Mouse (Mus musculus): ENCODE data around the gene Elavl3. TPM values are rescaled to one million over a fixed set of nuclear protein-coding genes. Genes with fewer than 3 reads are reported as not detected.

The Elavl3 gene
- total RNA-seq, 2 experiments from 2014 or later, result 7.0 to 9.5 TPM

DNA sequence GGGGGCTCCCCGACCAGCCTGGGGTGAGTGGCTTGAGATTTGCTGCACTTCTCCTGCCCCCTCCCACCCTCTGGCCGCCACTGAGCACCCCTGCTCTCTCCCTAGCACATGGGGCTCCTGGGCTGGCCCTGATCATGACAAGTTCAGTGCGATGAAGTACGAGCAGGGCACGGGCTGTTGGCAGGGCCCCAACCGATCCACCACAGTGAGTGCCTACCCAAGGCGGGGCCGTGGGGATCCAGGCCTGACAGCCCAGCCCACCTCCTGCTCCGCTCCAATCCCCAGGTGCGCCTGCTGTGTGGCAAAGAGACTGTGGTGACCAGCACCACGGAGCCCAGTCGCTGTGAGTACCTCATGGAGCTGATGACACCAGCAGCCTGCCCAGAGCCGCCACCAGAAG lies 39.1 kb downstream of the Elavl3 start:
- no peak for DNase-seq (ENCODE audit: low spot score in 2 of 2)

GRCm38 (mm10) chr9:22011055-22011454 lies 40.8 kb downstream of the Elavl3 start:
- DNase-seq (ENCODE audit: low spot score in 2 of 2), result no peak

DNA sequence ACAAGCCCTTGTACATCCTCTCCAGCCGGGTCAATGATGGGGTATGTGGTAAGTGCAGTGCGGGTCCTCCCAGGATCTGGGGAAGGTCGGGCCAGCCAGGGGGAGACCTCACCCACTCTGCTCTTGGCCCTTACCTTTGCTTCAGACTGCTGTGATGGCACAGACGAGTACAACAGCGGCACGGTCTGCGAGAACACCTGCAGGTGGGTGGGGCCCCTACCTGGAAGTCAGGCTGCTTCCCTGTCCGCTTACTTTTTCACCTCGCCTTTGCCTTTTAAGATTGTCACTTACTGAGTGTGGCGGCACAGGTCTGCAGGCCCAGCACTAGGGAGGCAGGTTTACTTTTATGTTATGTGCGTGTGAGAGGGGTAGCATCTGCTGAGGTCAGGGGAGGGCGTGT lies 47.3 kb downstream of the Elavl3 start:
- DNase-seq (ENCODE audit: low spot score in 2 of 2), result no peak

GRCm38 (mm10) chr9:22003163-22003554 lies 48.7 kb downstream of the Elavl3 start:
- peak in 1 of 2 experiments; percentile 19 for DNase-seq (ENCODE audit: low spot score in 2 of 2)

DNA sequence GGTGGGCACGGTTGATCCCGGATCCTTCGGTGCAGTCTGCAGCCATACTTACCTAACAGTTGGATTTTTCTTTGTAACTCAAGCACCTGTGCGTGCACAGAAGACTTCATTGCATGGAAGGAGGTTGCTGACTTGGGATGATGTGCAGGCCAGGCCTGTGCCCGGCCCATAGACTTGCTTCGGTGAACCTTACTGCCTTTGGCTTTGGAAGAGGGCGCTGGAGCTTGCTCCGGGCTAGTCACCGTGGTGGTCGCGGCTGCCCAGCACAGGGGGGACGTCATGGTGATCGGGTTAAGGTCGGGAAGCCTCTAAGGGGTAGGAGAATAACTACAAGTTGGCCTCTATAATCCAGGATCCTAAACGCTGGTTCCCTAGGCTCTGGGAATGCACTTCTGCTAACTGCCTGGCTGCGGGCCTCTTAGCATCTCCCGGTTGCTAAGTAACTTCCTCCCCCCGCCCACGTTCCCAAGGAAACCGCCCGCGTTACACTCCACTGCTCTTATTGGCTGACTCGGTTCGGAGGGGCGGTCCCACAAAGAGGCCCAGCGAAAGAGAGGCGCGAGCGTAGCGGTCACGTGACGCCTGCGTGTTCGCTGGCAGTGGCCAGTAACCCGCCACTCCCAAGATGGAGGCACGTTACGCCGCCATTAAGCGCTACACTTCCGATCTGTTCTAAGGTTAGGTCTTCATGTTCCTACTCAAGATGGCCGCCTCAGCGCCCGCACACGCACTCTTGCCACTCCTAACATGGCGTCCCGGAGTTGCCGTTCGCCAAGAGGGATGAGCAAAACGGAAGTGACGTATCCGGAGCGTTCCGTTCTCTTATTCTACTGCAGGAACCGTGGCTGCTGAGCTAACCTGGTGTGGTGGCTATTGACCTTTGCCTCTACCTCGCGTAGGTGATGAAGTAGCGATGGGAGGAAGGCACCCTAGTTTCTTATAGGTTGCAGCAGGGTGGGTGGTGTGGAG lies 49.3 kb downstream of the Elavl3 start, which contains the start of the genes Ccdc151 and Prkcsh:
Ccdc151 (minus strand) TSS at position 441 of the 969 bp plus-strand sequence.
Prkcsh (plus strand) TSS at position 613 of the 969 bp plus-strand sequence.
- DNase-seq (ENCODE audit: low spot score in 2 of 2), result peak; percentile 93 to 98

DNA sequence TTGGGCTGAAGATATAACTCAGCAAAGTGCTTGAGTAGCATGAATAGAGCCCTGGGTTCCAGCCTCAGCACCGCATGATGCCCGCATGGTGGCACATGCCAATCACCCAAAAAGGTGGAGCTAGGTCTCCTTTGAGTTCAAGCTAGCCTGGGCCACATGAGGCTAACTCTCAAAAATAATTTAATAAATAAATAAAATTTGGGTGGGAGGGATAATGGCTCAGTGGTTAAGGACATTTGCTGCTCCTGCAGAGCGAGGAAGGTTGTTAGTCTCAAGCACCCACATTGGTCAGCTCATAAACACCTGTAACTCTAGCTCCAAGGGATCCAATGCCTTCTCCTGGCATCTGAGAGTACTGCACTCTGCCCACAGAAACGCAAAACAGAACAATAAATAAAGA lies 50.2 kb downstream of the Elavl3 start:
- no peak for DNase-seq (ENCODE audit: low spot score in 2 of 2)

DNA sequence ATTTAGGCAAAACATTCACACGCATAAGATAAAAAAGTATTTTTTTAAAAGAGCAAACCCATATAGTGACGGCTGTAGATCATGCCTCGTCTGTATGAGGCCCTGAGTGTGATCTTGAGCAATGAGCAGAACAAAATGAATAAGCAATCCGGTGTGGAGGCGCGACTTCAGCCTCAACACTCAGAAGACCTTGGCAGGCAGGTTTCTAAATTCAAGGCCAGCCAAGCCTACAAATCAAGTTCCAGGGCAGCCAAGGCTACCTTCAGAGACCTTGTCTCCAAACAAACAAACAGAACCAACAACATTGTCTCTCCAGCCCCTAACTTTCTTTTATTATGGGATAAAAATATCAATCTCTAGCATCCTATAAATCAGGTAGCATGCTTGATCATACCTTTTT lies 51.5 kb downstream of the Elavl3 start:
- DNase-seq (ENCODE audit: low spot score in 2 of 2), result no peak

- no peak for DNase-seq (ENCODE audit: low spot score in 2 of 2)
Observed at GRCm38 (mm10) chr9:21996178-21996867, 55.5 kb downstream of the Elavl3 start.

DNA sequence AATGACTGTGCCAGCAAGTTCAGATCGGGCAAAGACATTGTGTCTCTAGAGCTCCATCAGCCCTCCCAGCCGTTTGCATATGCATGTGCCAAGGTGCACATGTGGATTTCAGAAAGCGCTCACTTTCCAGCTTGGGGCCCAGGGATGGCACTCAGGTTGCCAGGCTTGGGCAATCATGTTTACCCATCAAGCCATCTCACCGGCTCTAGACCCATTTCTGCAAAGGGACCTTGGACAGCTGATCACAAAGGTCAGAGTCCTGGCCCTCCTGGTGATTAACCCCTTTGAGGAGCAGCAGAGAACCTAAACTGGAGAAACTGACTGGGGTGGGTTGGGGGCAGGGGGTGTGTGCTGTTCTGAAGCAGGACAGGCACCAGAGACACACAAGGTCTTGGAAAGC lies 59.6 kb downstream of the Elavl3 start:
- no peak for DNase-seq (ENCODE audit: low spot score in 2 of 2)

DNA sequence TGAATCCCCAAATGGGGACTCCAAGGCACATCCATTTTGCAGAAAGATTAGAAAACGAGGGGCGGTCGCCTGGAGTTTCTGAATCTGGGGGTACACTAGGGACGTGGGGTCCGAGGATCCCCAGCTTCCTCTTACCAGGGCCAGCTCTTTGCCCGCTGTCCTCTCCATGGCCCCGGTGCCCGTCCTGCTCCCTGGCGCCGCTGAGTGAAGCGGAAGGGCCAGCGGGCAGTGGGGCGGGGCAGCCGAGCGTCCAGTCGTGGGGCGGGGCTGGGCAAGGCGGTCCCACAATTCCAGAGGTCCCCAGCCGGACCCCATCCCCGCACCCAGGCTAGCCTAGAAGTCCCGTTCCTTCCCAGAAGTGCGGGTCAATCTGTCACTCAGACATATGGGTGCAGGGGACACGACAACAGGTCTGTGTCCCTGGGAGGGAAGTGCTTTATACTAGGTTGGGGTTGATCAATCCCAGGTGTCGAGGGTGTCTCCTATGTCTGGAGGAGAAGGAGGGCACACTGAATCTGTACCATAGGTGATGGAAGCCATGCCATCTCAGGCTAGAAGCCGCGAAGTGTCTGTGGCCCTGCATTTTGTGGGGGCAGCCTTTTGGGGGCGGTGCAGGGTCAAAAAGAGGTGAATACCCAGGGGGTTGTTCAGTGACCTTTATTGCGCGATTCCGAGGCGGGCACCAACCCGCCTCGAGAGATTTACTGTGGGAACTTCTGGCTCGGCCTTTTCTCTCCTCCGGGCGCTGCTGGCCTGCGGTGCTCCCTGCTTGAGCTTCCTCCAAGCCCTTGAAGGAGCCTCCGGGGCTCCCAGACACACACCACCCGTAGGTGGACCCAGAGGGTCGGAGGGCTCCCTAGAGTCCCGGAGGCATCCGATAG lies 62.4 kb downstream of the Elavl3 start, which contains the start of gene Rgl3:
Rgl3 (minus strand) TSS at position 217 of the 881 bp plus-strand sequence.
- peak in 1 of 2 experiments; percentile 28 for DNase-seq (ENCODE audit: low spot score in 2 of 2)

DNA sequence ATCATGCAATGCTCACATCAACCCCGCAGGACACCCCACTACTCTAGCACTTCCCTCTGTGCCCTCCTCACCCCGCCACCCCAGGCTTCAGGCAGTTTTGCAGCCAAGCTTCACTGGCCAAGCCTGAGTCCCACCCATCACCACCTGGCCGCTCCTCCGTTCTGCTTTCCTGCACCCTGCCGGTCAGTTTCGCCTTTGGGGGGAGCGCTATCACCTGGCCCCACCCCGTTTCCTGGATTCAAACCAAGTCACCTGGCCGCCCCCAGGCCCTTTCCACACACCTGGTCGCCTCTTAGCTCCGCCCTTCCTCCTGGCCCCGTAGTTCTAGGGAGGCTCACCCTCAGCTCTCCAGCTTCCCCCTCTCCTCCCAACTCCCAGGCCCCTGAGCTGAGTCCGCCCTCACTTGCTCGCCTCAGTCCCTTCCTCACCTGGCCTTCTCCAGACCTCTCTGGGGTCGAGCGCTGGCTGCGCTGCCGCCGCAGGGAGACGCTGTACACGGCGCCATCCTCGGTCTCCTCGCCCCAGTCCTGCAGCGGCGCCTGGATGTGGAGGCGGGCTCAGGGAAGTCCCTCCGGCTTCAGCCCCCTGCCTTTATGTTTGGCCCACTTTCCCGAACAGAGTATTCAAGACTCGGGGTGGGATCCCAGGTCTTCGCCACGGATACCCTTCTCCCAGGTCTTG lies 63.3 kb downstream of the Elavl3 start:
- DNase-seq (ENCODE audit: low spot score in 2 of 2), result no peak

GRCm38 (mm10) chr9:21987592-21988342 lies 64.1 kb downstream of the Elavl3 start:
- no peak for DNase-seq (ENCODE audit: low spot score in 2 of 2)

DNA sequence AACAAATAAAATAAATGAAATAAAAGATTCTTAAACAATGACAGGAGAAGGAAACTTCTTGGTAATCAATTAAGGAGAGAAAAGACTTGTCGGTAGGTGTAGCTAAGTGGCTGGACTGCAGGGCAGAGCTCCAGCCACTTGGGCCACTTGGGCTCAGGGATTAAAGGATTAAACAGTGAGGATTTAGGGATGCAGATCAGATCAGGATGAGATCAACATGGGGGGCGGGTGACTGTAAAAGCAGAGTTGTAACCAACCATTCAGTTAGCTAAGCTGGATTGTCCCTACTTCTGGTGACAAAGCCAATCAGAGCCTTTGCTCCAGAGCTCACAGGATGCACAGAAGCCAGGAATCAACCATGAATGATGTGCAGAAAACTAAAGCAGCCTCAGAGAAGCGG lies 67.9 kb downstream of the Elavl3 start:
- DNase-seq (ENCODE audit: low spot score in 2 of 2), result no peak

DNA sequence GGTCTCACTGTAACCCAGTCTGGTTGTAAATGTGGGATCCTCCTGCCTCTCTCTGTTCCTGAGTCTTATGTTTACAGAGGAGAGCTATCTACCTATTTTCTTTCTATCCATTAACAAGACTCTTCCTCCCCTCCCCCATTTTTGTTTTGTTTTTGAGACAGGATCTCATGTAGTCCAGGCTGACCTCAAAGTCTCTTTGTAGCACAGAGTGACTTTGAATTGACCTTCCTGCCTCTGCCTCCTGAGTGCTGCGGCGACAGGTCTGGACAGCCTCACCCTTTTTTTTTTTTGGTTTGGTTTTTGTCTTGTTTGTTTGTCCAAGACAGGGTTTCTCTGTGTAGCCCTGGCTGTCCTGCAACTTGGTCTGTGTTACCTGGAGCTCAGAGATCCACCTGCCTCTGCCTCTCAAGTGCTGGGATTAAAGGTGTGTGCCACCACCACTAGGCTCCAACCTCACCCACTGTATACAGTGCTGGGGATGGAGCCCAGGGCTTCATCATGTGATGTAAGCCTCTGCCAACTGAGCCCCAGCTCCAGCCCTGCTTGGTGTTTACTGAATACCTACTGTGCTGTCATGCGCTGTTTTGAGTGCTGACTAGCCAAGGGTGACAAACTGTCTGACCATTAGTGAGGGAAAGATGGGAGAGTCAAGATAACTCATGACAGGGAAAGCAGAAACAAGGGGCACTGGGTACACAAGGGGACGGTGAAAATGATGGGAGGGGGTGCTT lies 73.3 kb downstream of the Elavl3 start:
- no peak for DNase-seq (ENCODE audit: low spot score in 2 of 2)

- no peak for DNase-seq (ENCODE audit: low spot score in 2 of 2)
Observed at GRCm38 (mm10) chr9:21977972-21978371, 73.9 kb downstream of the Elavl3 start.

DNA sequence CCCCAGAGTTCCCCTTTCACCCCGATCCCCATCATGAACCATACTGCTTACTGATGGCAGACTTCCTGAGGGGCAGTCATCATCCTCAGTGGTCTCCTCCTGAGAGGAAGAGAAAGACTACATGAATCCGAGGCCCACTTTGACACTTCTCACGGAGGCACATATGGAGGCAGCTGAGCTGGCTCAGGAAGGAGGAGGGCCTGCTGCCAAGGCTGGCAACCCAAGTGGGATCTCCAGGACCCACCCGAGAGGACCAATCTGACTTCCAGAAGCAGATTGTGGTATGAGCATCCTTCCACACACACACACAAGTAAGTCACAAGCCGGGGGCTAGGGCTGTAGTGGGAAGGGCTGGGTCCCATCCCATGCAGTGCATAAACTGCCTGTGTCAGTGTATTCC lies 74.5 kb downstream of the Elavl3 start:
- DNase-seq (ENCODE audit: low spot score in 2 of 2), result no peak

- no peak for DNase-seq (ENCODE audit: low spot score in 2 of 2)
Observed at GRCm38 (mm10) chr9:21976626-21977175, 75.1 kb downstream of the Elavl3 start.

GRCm38 (mm10) chr9:21969304-21969703 lies 82.5 kb downstream of the Elavl3 start:
- DNase-seq (ENCODE audit: low spot score in 2 of 2), result no peak

- no peak for DNase-seq (ENCODE audit: low spot score in 2 of 2)
Observed at GRCm38 (mm10) chr9:21968883-21969282, 82.9 kb downstream of the Elavl3 start.

Data from adrenal gland, postnatal 4 days (tissue).